Mouse (Mus musculus): ENCODE results near the gene Gm20662.
A peak's percentile ranks its signal among the peaks of the same experiment; 100 is the strongest.

The Gm20662 gene

DNA sequence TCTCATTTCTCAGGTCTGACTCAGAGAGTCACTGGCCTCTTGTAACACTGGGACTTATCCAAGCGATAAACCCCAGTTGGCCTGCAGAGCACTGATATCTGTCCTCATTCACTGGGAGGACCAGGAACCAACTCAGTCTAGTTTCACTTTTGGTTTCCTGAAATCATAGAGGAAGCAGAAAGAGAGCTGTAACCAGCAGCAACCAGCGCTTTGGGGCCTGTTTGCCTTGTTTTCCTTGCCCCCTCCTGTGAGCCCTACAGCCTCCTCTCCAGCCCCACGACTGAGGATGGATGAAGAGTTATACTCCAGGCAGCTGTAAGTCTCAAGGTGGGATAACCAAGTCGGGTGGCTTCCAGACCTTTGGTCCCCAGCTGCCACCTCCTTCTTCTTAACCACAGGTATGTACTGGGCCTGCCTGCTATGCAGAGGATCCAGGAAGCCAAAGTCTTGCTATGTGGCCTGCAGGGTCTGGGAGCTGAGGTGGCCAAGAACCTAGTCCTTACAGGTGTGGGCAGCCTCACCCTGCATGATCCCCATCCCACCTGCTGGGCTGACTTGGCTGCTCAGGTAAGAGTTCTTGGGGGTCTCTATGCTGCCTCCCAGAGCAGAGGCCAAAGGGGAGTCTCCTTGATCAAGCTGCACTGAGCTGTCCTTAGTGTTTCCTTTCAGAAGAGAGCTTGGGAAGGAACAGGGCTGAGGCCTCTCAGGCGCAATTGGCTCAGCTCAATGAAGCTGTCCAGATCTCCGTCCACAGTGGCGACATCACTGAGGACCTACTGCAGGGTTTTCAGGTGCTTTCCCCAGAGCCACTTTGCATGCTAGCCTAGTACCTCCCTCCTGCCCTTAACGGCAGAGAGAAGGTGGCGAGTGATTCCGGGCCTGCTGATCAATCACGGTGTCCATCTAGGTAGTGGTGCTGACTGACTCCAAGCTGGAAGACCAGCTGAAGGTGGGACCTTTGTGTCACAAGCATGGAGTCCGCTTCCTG, 20.5 kb upstream of the Gm20662 start, which contains the start of gene Uba7:
Gene Uba7 (plus strand): TSS at position 107 of the 988 bp plus-strand sequence.
- no peak for DNase-seq (ENCODE audit: low spot score in 2 of 2)

DNA sequence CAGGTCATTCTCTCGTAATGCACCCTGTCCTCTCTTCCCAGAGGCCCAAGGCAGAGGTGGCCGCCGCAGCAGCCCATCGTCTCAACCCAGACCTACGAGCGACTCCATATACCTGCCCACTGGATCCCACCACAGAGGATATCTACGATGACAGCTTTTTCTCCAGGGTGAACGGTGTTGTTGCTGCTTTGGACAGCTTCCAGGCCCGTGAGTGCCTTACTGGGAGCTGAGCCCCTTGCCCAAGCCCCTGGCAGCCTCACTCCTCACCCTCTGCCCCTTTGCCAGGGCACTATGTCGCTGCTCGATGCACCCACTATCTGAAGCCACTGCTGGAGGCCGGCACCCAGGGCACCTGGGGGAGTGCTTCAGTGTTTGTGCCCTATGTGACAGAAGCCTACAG, 17.3 kb upstream of the Gm20662 start:
- DNase-seq (ENCODE audit: low spot score in 2 of 2) = no peak

DNA sequence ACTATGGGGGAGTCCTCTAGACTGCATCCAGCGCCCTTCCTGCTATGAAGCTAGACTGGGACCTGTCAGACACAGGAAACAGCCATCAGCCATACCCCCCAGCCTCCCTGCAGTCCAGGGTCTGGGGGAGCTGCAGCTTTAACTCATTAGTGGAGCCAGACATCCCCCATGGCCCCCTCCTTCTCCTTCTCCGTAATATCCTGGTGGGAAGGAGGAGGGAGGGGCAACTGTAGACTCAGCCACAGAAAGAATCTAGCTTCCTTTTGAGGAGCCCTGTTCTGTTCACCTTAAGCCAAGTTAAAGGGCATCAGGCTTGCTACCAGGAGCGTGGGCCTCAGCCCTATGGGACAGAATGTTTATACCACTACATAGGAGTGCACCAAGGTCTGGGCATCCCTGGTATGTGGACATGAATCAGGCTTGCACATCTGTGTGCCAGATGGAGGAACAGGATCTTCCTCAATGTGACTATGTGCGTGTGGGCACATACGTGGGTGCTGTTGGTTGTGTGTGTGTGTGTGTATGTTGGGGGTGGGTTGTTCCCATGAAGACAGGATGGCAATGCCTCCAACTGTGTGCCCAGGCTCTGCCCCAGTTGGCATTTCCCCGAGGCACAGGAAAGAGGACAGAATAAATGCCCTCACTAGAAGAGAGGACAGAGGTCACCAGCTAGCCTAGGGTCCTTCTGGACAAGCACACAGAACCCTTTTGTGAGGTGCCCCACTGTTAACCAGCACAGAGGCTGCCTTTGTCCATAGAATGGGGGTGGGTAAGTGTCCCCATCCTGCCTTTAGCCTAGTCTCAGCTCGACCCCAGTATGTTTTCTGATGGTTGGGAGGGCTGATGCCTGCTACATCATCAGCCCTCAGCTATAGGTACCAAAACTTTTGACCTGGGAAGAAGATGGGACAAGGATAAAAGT, 14.2 kb upstream of the Gm20662 start:
- DNase-seq (ENCODE audit: low spot score in 2 of 2) = no peak

DNA sequence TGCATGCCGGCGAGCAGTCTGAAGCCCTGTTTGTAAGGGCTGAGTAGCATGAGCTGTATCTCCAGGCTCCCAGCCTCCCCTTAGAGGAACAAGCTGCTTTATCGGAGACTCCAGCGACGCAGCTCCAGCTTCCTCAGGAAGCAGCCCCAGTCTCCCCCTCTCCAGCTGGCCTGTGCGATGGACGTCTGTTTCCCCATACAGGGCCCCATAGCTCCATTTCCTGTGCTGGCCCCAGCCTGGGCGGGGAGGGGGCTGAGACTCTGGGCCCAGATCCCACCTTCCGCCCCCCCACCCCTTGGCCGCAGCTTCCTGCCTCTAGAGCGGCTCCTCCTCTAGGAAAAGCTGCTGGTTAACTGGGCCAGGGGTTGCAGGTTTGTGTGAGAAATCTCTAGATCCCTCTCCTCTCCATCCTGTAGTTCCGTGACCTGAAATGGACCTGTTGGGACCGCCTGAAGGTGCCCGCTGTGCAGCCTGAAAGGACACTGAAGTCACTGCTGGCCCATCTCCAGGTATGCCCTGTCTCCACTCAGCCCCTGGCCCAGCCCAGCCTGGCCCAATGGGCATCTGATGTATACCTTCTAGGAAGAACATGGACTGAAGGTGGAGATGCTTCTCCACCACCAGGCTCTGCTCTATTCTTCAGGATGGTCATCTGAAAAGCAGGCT, 13.3 kb upstream of the Gm20662 start, which contains the start of gene Gm20661:
Gene Gm20661 (plus strand): TSS at position 378 of the 666 bp plus-strand sequence.
- no peak for DNase-seq (ENCODE audit: low spot score in 2 of 2)

DNA sequence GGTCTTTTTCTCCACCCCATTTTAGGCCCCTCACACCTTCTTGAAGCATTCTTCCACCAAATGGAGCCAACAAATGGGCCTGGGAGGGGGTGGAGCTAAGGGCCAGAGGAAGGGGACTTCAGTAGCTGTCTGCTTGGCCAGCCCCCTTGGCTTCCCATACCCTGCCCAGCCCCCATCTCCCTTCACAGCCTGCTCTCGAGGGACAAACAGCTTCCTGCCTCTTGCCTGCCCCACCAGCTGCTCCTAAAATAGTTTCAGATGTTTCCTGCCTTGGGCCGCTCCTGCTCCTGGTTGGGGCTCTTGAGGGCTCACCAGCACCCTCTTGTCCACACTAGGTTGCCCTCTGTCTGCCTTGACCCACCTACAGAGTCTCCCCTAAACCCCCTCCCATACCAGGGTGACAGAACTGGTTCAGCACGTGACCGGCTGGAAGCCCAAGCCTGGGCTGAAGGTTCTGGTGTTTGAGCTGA, 12.7 kb upstream of the Gm20662 start:
- DNase-seq (ENCODE audit: low spot score in 2 of 2) = peak; percentile 53 to 76

DNA sequence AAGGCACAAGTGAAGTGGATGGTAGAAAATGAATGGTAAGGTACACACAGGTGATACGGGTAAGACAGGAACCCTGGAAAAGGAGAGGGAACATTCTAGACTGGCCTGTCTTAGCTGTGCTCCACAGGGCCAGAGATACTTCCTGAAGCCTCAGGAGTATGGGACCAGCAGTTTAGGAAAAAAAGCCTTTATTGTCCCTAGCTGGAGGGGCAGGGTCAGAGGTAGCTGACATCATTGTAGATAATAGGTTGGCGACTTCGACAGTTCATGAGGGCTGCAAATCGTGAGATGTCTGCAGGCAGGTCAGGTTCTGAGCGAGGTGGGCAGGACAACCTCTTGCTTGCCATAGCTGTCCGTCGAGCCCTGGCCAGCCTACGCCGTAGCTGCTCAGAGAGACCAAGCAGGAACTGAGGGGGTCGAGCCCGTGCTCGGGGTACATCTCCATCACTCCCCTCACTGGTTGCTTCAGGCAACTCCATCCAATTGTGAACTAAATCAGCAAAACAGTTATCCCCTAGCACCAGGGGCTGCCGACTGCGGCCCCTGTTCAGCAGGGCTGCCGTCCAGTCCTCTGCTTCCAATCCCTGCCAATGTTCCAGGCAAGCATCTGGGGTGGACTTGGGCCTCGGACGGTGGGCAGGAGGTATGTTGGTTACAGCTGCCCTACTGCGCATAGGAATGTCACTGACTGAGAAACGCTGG, 11.9 kb upstream of the Gm20662 start:
- no peak for DNase-seq (ENCODE audit: low spot score in 2 of 2)

DNA sequence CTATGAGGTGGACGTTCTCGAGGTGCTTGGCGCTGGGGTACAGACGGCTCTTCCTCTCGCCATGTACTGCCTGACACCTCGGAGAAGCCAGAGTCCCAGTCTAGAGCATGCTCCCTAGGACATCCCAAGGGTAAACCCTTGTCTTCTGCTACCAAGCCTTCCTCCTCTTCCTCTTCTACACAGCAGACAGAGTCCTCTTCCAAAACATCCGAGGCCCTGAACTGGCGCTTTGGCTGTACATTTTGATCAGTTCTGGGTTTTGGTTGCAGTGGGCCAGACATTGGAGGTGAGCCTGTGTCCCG, 11.4 kb upstream of the Gm20662 start:
- DNase-seq (ENCODE audit: low spot score in 2 of 2) = no peak

DNA sequence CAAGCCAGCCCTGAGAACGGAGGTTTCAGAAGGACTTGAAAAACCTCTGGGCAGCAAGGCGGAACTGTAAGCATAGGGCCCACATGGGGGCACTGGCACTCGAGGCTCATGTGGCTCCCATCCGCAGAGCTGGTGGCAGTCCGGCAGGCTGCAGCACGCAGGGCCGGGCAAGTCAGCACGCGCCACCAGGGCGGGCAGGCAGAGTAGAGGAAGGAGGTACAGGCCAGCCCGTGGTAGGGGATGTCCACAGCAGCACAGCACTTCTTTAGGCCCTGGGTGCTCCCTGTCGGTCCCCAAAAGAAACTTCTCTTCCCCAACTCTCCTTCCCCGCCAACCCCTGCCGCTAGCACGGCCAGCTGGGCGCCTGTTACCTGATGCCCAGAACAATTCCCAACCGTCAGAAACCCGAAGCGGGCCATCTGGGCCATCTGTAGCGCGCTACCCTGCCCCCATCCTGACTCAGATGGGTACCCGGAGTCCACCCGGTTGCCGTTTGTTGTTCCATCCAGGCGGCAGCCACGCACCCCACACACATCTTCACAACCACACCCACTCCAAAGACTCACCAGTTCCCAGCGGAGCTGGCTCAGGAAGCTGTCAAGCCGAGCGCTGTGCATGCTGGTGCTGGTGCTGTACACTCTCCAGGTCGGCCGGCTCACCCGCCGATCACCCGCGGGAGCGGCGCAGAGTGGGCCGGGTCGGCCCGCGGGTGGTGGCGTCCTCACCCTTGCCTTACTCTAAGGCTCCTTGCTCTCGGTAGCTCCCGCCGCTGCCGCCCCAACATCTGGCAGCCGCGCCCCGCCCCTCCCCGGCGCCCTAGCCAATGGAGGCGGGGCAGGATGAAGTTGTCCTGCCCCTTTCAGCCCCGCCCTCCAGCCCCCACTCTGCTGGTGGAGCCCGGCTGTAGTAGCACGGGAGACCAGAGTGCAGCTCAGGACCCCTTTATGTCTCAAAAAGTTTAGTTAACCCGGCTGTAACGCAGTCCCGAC, 10.7 kb upstream of the Gm20662 start, which contains the start of gene Inka1:
Gene Inka1 (minus strand): TSS at position 749 of the 989 bp plus-strand sequence.
- peak in 1 of 2 experiments; percentile 60 for DNase-seq (ENCODE audit: low spot score in 2 of 2)

DNA sequence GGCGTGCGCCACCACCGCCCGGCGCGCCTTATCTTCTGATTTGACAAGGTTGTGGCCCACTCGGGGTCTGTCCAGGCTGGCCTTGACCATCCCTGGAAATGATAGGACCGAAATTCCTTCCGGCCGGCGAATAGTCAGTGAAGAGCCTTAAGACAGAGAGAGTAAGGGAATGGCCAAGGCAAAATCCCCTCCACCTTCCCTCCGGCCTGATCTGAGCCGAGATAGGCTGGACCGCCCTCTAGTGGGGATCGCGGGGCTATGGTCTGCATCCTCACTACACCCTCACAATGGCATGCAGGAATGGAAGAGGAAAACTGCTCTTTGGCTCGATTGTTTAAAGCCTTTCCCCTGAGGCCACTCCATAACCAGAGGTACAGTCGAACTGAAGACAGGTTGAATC, 9.8 kb upstream of the Gm20662 start:
- DNase-seq (ENCODE audit: low spot score in 2 of 2) = peak in 1 of 2 experiments; percentile 67

DNA sequence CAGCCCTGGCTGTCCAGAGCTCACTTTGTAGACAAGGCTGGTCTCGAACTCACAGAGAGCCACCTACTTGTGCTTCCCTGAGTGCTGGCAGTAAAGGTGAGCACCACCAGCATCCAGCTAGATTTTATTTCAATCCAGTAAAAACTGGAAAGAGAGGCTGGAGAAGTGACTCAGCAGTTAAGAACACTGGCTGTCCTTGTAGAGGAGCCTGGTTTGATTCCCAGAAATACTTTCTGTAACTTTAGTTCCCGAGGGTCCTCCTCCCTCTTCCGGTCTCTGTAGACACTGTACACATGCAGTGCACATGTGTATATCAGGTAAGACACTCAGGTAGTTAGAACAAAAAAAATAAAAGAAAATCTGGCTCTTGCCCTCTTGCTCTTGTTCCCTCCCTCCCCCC, 8.2 kb upstream of the Gm20662 start:
- no peak for DNase-seq (ENCODE audit: low spot score in 2 of 2)

DNA sequence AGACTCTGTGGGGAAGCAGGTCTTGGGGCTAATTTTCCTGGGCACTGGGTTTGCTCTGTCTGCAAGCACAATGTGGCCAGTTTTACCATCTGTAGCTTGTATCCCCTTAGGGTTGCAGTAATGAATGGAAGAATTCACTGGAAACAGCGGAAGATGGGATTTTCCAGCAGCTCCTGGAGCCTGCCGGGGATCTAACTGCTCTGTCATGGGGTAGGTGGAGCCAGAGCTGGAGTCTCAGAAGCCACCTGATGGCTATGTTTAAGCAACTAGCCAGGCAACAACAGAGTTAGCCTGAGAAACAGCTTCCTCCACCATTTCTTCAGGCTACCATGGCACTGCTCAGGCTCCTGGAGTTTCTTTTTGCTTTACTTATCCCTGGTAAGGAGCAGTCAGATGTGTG, 4.0 kb upstream of the Gm20662 start, which contains the start of gene Cdhr4:
Gene Cdhr4 (plus strand): TSS at position 301 of the 400 bp plus-strand sequence.
- no peak for DNase-seq (ENCODE audit: low spot score in 2 of 2)

DNA sequence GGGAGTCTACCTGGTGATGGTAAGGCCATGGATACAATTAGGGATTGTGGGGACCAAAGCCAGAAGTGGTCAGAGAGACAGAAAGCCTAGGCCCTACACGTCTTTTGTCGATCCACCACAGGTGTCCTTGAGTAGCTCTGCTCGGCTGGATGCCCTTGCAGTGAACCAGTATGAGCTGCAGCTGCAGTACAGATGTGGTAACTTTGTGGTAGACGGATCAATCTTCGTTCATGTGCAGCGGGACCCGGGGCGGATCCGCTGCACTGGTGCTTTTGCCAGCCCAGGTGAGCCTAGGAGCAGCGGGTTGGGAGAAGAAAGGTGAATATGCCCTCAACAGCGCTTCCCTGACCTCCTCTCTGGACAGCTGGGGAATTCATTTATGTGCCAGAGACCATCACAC, 3.1 kb upstream of the Gm20662 start:
- DNase-seq (ENCODE audit: low spot score in 2 of 2) = no peak

DNA sequence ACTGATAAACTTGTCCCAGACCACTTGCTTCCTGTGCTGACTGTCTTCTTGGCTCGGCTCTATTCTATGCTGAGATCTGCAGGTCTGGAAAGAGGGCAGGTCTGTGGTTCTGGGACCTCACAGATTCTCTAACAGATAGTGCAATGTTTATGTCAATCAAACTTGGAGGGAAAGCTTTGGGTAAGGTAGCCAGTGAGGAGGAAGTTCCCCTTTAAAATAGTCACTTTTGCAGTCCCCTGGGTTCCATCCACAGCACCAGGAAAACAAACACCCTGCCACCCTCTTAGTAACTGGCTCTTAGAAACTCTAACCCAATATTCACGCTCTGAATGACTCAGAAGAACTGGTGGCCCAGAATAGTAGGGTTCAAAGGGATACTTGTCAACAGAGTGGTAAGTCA, 1.7 kb upstream of the Gm20662 start:
- DNase-seq (ENCODE audit: low spot score in 2 of 2) = no peak

DNA sequence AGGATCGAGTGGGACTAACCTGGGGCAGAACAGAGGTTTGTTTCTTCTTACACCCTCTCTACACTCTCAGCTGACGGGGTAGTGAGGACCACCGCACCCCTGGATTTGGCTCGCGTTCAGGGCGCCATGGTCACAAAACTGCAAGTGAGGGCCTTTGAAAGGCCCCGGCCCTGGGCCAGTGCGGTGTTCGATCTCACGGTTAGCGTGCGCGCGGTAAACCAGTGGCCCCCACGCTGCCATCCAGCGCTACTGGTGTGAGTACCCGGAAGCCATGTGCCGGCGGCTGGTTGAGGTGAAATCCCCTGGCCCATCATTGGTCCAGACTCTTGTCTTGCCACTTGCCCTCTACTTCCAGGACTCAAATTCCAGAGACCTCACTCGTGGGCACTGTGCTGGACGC, 636 bp upstream of the Gm20662 start:
- no peak for DNase-seq (ENCODE audit: low spot score in 2 of 2)

DNA sequence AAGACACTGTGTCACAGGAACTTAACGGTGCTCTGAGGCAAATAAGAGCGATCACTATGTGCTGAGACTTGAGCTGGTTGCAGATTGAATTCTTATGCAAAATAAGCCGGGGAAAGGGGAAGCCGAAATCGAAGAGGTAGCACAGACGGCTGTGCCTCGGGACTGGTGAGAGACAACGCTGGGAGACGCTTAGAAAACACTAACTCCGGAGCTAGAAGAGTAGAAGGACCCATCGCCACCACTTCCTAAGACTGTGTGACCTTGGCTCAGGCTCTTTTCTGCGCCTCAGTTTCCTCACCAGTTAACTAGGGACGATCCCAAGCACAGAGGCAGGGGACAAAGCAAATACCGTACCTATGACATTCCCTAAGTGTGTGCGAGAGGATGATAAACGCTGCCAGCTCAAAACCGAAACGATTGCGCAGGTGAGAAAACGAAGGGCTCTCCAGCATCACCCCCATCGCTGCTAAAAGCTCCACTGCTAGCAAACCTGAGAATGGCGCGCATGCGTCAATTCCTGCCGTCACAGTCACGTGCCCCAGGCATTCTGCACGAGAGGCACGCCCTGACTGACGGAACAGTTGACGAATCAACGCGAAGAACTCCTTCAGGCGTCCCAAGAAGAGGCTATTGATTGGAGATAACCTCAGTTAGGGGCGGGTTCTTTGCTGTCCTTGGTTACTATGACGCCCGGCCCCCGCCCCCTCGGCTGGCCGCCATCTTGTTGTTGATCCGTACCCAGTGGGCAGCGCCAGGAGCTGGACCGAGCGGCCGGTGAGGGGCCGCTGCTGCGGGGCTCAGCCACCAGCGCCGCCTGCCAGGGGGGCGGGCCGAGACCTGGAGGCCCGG, 6.0 kb downstream of the Gm20662 start, which contains the start of gene Ip6k1:
Gene Ip6k1 (plus strand): TSS at position 580 of the 849 bp plus-strand sequence.
- peak; percentile 100 for DNase-seq (ENCODE audit: low spot score in 2 of 2)

DNA sequence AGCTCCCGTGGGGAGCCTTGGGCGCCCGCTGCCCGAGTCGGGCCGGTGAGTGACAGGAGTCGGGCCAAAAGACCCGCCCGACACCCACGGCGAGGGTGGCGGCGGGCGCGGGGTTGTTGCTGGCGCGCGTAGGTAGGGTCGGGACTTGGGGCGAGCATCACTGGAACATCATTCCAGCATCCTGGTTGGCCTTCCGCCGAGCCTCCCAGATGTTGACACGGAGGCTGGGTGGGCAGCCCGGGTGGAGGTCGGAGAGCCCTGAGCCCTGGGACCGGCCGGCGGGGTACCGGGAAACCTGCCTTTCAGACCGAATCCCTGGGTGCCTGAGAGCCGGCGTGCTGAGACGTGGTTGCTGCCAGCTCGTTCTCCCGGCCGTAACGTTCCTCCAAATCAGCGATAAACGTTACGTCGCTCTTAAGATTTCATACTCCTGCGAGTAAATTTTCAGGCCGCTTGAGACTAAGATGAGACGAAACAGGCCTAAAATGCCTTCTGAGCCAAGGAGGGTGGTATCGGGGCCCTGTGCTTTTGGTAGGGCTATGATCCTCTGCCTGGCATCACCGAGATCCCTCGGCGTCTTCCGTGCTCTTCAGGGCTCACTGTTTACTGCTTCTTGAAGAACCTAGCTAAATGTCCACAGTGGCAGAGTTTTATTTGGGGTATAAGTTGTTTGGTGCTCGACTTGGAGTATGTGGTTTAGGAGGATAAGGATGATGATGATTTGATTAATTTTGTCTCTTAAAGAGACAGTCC, 6.8 kb downstream of the Gm20662 start:
- DNase-seq (ENCODE audit: low spot score in 2 of 2) = no peak

DNA sequence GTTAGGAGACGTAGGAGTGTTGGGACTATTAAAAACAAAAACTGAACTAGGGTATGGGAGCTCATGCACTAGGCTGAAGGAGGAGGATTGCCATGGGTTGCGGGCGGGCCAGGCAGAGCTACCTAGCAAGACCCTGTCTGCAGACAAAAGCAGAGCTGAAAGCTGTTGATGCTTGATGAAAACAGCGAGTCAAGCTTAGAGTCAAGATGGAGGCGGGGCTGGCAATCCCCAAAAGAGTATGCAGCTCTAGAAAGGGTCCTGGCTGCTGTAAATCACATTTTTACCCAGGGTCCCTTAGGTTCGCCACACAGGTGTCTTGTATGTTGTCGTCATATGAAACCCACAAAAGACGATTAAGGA, 7.4 kb downstream of the Gm20662 start:
- no peak for DNase-seq (ENCODE audit: low spot score in 2 of 2)

DNA sequence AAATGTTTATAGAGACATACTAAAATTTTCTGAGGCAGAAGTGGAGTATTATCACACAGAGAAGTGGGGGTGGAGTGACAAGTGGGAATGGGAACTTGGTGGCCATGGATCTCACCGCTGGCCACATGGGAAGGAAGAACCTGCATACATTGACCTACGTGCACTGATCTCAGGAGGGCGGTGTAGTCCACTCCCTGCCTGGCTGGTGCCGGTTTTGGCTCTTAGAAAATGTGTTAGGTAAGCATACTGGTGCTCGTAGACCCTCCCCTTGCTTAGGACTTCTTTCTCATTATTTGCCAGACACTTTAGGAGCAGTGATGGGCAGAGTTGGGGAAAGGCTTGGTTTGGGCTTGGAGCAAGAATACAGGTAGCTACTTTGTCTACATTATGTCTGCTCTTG, 11.9 kb downstream of the Gm20662 start:
- no peak for DNase-seq (ENCODE audit: low spot score in 2 of 2)
